27 mouse cellular contexts compared by ENCODE assay signal in genomic region chr7:112417598-112417997, GRCm38 (mm10). TPM values are rescaled to one million over a fixed set of nuclear protein-coding genes. Genes with fewer than 3 reads are reported as not detected.
DNase-seq lines count a peak whose midpoint lies in the region; ATAC-seq and TF ChIP-seq lines count a peak whose summit lies in the region.
"Had no signal": no experiment of that assay in that cellular context is flagged by ENCODE, and none has a peak within 500 bp of the region (broad histone marks: within the 10 kb centered on the region; RNA-seq: fewer than 3 reads in every experiment).

No protein-coding gene starts in this region.

- H3K27me3 ChIP-seq in kidney, embryonic 16.5 days (ENCODE audit: insufficient read depth, low read length): no peaks in the 10 kb centered on the region
- H3K27me3 ChIP-seq in stomach, embryonic 14.5 days (ENCODE audit: control insufficient read depth, insufficient read depth, low read length): no peaks in the 10 kb centered on the region
- H3K27me3 ChIP-seq in stomach, postnatal 0 days (ENCODE audit: control insufficient read depth, insufficient read depth, low read length): no peaks in the 10 kb centered on the region
- H3K27me3 ChIP-seq in embryonic facial prominence, embryonic 14.5 days (replicated peaks; ENCODE audit: control insufficient read depth, insufficient read depth, low read length): no peaks in the 10 kb centered on the region

- WGBS in kidney, embryonic 16.5 days: 74% methylated on average over 4 of the region's 4 CpGs
- WGBS in stomach, embryonic 14.5 days: 59% methylated on average over 4 of the region's 4 CpGs
- 59% methylated on average over 4 of the region's 4 CpGs for WGBS in stomach, postnatal 0 days
- 64% methylated on average over 4 of the region's 4 CpGs for WGBS in embryonic facial prominence, embryonic 14.5 days

- no peaks in the 10 kb centered on the region for H3K36me3 ChIP-seq in kidney, embryonic 16.5 days (ENCODE audit: insufficient read depth, low read length)
- no peaks in the 10 kb centered on the region for H3K36me3 ChIP-seq in stomach, embryonic 14.5 days (ENCODE audit: control insufficient read depth, insufficient read depth, low read length)
- no peaks in the 10 kb centered on the region for H3K36me3 ChIP-seq in stomach, postnatal 0 days (ENCODE audit: control insufficient read depth, insufficient read depth, low read length)
- H3K36me3 ChIP-seq in embryonic facial prominence, embryonic 14.5 days (ENCODE audit: control insufficient read depth, insufficient read depth, low read length): no peaks in the 10 kb centered on the region
- H3K36me3 ChIP-seq: forebrain, embryonic 12.5 days; liver, embryonic 12.5 days; neural tube, embryonic 13.5 days had no signal

- no peak for DNase-seq in kidney, adult 9 months
- DNase-seq in stomach, postnatal 0 days (ENCODE audit: low spot score): no peak
- DNase-seq in embryonic facial prominence, embryonic 14.5 days (ENCODE audit: low spot score): peak; percentile 59
- no peak for DNase-seq in frontal cortex, adult 2 months (ENCODE audit: extremely low spot score in 1 of 2, low spot score in 1 of 2)
- DNase-seq: adrenal gland, adult 2 months; adrenal gland, postnatal 36 days; B cell, adult 2 months; cerebellum, adult 18-20 months; cerebellum, postnatal 25 days; forebrain, postnatal 0 days; gastrocnemius, postnatal 10 days; kidney, adult 18-20 months; kidney, postnatal 14 days; lung, adult 18-20 months; lung, postnatal 4 days; right cerebral cortex, postnatal 4 days; thymus, adult 18-20 months; thymus, postnatal 36 days had no signal

- H3K9ac ChIP-seq in kidney, embryonic 16.5 days (replicated peaks; ENCODE audit: low read length): no peak overlapping the region
- H3K9ac ChIP-seq in stomach, embryonic 14.5 days (replicated peaks; ENCODE audit: low read depth, low read length): no peak overlapping the region
- H3K9ac ChIP-seq in stomach, postnatal 0 days (ENCODE audit: low read length): no peak overlapping the region
- H3K9ac ChIP-seq in embryonic facial prominence, embryonic 14.5 days (ENCODE audit: low read depth, low read length): no peak overlapping the region
- H3K9ac ChIP-seq: forebrain, embryonic 12.5 days; forebrain, postnatal 0 days; liver, embryonic 12.5 days; neural tube, embryonic 13.5 days had no signal

- no peak overlapping the region for H3K4me2 ChIP-seq in kidney, embryonic 16.5 days (replicated peaks; ENCODE audit: low read depth, low read length)
- H3K4me2 ChIP-seq in stomach, embryonic 14.5 days (replicated peaks; ENCODE audit: low read depth, low read length): no peak overlapping the region
- no peak overlapping the region for H3K4me2 ChIP-seq in stomach, postnatal 0 days (replicated peaks; ENCODE audit: low read depth)
- no peak overlapping the region for H3K4me2 ChIP-seq in embryonic facial prominence, embryonic 14.5 days (ENCODE audit: low read depth, low read length)
- H3K4me2 ChIP-seq: liver, embryonic 12.5 days; neural tube, embryonic 13.5 days had no signal

- 0 out of 2 replicates have a peak, but pooled peaks have one; percentile 44 for ATAC-seq in kidney, embryonic 16.5 days (ENCODE audit: low FRiP score, low TSS enrichment)
- ATAC-seq in stomach, embryonic 14.5 days (ENCODE audit: insufficient number of reproducible peaks, insufficient read depth, low FRiP score, low read depth): 0 out of 2 replicates have a peak, but pooled peaks have one; percentile 59
- ATAC-seq in stomach, postnatal 0 days (ENCODE audit: low FRiP score, low TSS enrichment): no peak
- no peak for ATAC-seq in embryonic facial prominence, embryonic 14.5 days (ENCODE audit: low read depth)
- no peak for ATAC-seq in granulocyte monocyte progenitor cell, adult 5-6 weeks (replicated peaks; ENCODE audit: poor library complexity, severe bottlenecking)
- ATAC-seq: activated CD4-positive, CD25-positive, alpha-beta regulatory T cell, adult 4 months; forebrain, postnatal 0 days; liver, embryonic 12.5 days; lung, postnatal 0 days had no signal

- peaks cover 39% of the 10 kb centered on the region for H3K4me1 ChIP-seq in kidney, embryonic 16.5 days (ENCODE audit: insufficient read depth, low read length)
- H3K4me1 ChIP-seq in stomach, embryonic 14.5 days (ENCODE audit: control insufficient read depth, insufficient read depth, low read length): peaks cover 12% of the 10 kb centered on the region; the same call in 1 of the 2 replicates
- peaks cover 5% of the 10 kb centered on the region for H3K4me1 ChIP-seq in stomach, postnatal 0 days (replicated peaks; ENCODE audit: control insufficient read depth, insufficient read depth)
- peaks cover 24% of the 10 kb centered on the region for H3K4me1 ChIP-seq in embryonic facial prominence, embryonic 14.5 days (ENCODE audit: control insufficient read depth, insufficient read depth, low read length)
- H3K4me1 ChIP-seq: liver, embryonic 12.5 days had no signal

- peak overlapping the region; percentile 74; the same call in 1 of the 2 replicates for H3K27ac ChIP-seq in kidney, embryonic 16.5 days (ENCODE audit: low read length)
- H3K27ac ChIP-seq in stomach, embryonic 14.5 days (ENCODE audit: low read length): 0 out of 2 replicates have a peak overlapping the region, but pooled peaks have one; percentile 73
- H3K27ac ChIP-seq in stomach, postnatal 0 days (replicated peaks): no peak overlapping the region
- peak overlapping the region; percentile 78 for H3K27ac ChIP-seq in embryonic facial prominence, embryonic 14.5 days (replicated peaks; ENCODE audit: low read depth, low read length)
- H3K27ac ChIP-seq: forebrain, embryonic 12.5 days; liver, embryonic 12.5 days; neural tube, embryonic 13.5 days had no signal

- no peak for TF ChIP-seq EP300 in stomach, postnatal 0 days (optimal IDR thresholded peaks at IDR 0.05)

- TF ChIP-seq CTCF in stomach, postnatal 0 days (IDR thresholded peaks at IDR 0.05; ENCODE audit: low read depth): no peak

- H3K4me3 ChIP-seq in kidney, embryonic 16.5 days (ENCODE audit: low read length): no peak overlapping the region
- H3K4me3 ChIP-seq in stomach, embryonic 14.5 days (ENCODE audit: low read depth, low read length): no peak overlapping the region
- no peak overlapping the region for H3K4me3 ChIP-seq in stomach, postnatal 0 days (ENCODE audit: low read depth, low read length)
- no peak overlapping the region for H3K4me3 ChIP-seq in embryonic facial prominence, embryonic 14.5 days (ENCODE audit: low read depth, low read length)
- H3K4me3 ChIP-seq: forebrain, embryonic 12.5 days; liver, embryonic 12.5 days; megakaryocyte, embryonic 14.5 days; neural tube, embryonic 13.5 days had no signal

- no peaks in the 10 kb centered on the region for H3K9me3 ChIP-seq in kidney, embryonic 16.5 days (ENCODE audit: low read length)
- no peaks in the 10 kb centered on the region for H3K9me3 ChIP-seq in stomach, embryonic 14.5 days (ENCODE audit: control insufficient read depth, low read depth, low read length)
- no peaks in the 10 kb centered on the region for H3K9me3 ChIP-seq in stomach, postnatal 0 days (ENCODE audit: control insufficient read depth, low read length)
- no peaks in the 10 kb centered on the region for H3K9me3 ChIP-seq in embryonic facial prominence, embryonic 14.5 days (ENCODE audit: control insufficient read depth, low read length)
- H3K9me3 ChIP-seq: forebrain, embryonic 12.5 days; liver, embryonic 12.5 days; megakaryocyte, embryonic 14.5 days; neural tube, embryonic 13.5 days had no signal

RNA-seq across cellular contexts. Expression of gene Parva, which starts 9.7 kb away (rescaled TPM):
- polyA plus RNA-seq in kidney, embryonic 16.5 days (2015; fragmentation: Nextera tagmentation; extraction: Ambion mirVana): 120 and 126 TPM in 2 replicates
- 128 and 135 TPM in 2 replicates for polyA plus RNA-seq in stomach, embryonic 14.5 days (2014; fragmentation: Nextera tagmentation; extraction: Ambion mirVana)
- 69.5 and 72.3 TPM in 2 replicates for polyA plus RNA-seq in stomach, postnatal 0 days (2015; fragmentation: Nextera tagmentation; extraction: Ambion mirVana)
- 93.4 and 95.4 TPM in 2 replicates for polyA plus RNA-seq in embryonic facial prominence, embryonic 14.5 days (2014; fragmentation: Nextera tagmentation; extraction: Ambion mirVana)
- 40.7 and 43.7 TPM in 2 replicates for polyA plus RNA-seq in frontal cortex, adult 2 months (2012; rRNA removed)
- not detected in 2 replicates for total RNA-seq in granulocyte monocyte progenitor cell, adult 5-6 weeks (2014; fragmentation: Nextera tagmentation)
- not detected in 2 replicates for total RNA-seq in granulocyte monocyte progenitor cell, adult 5-6 weeks (2017)
- polyA plus RNA-seq: activated CD4-positive, CD25-positive, alpha-beta regulatory T cell, adult 4 months had no signal

Comparison
In these comparisons a context has a peak if more than half of its experiments do, and no peak if none do; other contexts are left out.
1. ATAC-seq: peak in kidney, embryonic 16.5 days (single experiment) and stomach, embryonic 14.5 days (single experiment); none in stomach, postnatal 0 days (single experiment), embryonic facial prominence, embryonic 14.5 days (single experiment) and granulocyte monocyte progenitor cell, adult 5-6 weeks (single experiment).